Mouse (Mus musculus) bone marrow macrophage, adult 2 months (primary cell): ENCODE data around the gene Bag2.

Experiments
- CTCF ChIP-seq: IDR thresholded peaks from 2 replicates; pipeline ENCODE4 v1.5.1; 2012; ENCODE audit warnings: low read depth, mild to moderate bottlenecking, low read length, moderate library complexity
- POLR2A ChIP-seq: IDR thresholded peaks from 2 replicates; pipeline ENCODE4 v1.6.1; 2012; ENCODE audit warnings: mild to moderate bottlenecking, low read depth, low read length, borderline replicate concordance

DNA sequence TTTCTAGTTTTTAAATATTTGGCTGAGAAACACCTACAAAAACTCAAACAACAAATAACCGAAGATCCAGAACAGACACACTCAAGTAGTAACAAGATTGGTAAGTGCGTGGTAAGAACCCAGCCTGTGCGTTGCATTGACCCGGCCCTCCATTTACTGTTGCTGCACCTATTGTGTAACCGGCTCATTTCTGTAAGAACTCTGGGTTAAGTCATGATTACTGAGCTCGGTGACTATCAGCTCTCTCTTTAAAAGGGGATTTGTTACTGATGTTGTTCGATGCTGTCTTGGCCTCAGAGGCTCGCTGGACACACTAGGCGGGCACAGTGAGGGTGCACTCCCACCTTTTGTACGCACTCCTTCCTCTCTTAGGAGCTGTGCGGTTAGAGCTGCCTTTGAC is 19.3 kb downstream of the Bag2 start:
- TF ChIP-seq CTCF: no peak
- TF ChIP-seq POLR2A: no peak
